Mouse (Mus musculus) stomach, postnatal 0 days (tissue): ENCODE data around the gene Sult6b1. TPM values are rescaled to one million over a fixed set of nuclear protein-coding genes. Genes with fewer than 3 reads are reported as not detected.

Source experiments
- ATAC-seq: fragments of 200-750 bp; cut with Nextera tagmentation; 2 replicates; pipeline ENCODE4 v1.8.0; 2017; ENCODE audit not compliant: low FRiP score, low TSS enrichment
- DNase-seq: peaks from one replicate; pipeline ENCODE4 v3.0.0-alpha.2; 2016; ENCODE audit warnings: low spot score
- H3K27ac ChIP-seq: fragments of 300-500 bp; sonication (generic); replicated peaks from 2 replicates; pipeline ENCODE4 v1.5.1; 2014; ENCODE audit warnings: mild to moderate bottlenecking, control low read depth
- H3K27me3 ChIP-seq: fragments of 300-500 bp; sonication (generic); 2 replicates; pipeline ENCODE4 v1.6.1; 2014; ENCODE audit warnings: low read length; ENCODE audit not compliant: control insufficient read depth, insufficient read depth
- H3K36me3 ChIP-seq: fragments of 300-500 bp; sonication (generic); 2 replicates; pipeline ENCODE4 v1.6.1; 2014; ENCODE audit warnings: low read length, mixed read lengths; ENCODE audit not compliant: control insufficient read depth, insufficient read depth
- H3K4me1 ChIP-seq: fragments of 300-500 bp; sonication (generic); replicated peaks from 2 replicates; pipeline ENCODE4 v1.6.1; 2014; ENCODE audit warnings: antibody characterized with exemption; ENCODE audit not compliant: control insufficient read depth, insufficient read depth
- H3K4me2 ChIP-seq: fragments of 300-500 bp; sonication (generic); replicated peaks from 2 replicates; pipeline ENCODE4 v1.6.1; 2014; ENCODE audit warnings: low read depth, mild to moderate bottlenecking, control low read depth, moderate library complexity
- H3K4me3 ChIP-seq: fragments of 300-500 bp; sonication (generic); 2 replicates; pipeline ENCODE4 v1.5.1; 2014; ENCODE audit warnings: low read depth, low read length, control low read depth
- H3K9ac ChIP-seq: fragments of 300-500 bp; sonication (generic); 2 replicates; pipeline ENCODE4 v1.6.1; 2014; ENCODE audit warnings: mild to moderate bottlenecking, low read length, control low read depth, mixed read lengths
- H3K9me3 ChIP-seq: fragments of 300-500 bp; sonication (generic); 2 replicates; pipeline ENCODE4 v1.6.1; 2016; ENCODE audit warnings: low read length; ENCODE audit not compliant: control insufficient read depth
- CTCF ChIP-seq: IDR thresholded peaks from 2 replicates; pipeline ENCODE4 v1.5.1; 2016; ENCODE audit warnings: antibody characterized with exemption, low read depth, mild to moderate bottlenecking, moderate library complexity
- EP300 ChIP-seq: optimal IDR thresholded peaks from 2 replicates; pipeline ENCODE3; 2016; ENCODE audit warnings: antibody characterized with exemption
- WGBS: fragments of 180-500 bp; shearing (Covaris S2); extraction: QIAGEN DNeasy Blood & Tissue Kit; methylation state at CpG from one replicate; pipeline ENCODE4 v1.1.7; 2014; 5-methylcytosine and 5-hydroxymethylcytosine counted together
- polyA plus RNA-seq: library from polyadenylated mRNA; unstranded; fragments of >200 nt; fragmentation: Nextera tagmentation; extraction: Ambion mirVana; gene quantifications from 2 replicates; pipeline ENCODE4 v1.2.1, GENCODE M21; 2015

Gene Sult6b1
- polyA plus RNA-seq, 1 experiment from 2014 or later, result 0.07 TPM

GRCm38 (mm10) chr17:78883291-78883690 is 23.5 kb downstream of the Sult6b1 start:
- H3K27me3 ChIP-seq, result no peaks in the 10 kb centered on the region
- no peak overlapping the region for H3K4me2 ChIP-seq
- H3K9ac ChIP-seq, result no peak overlapping the region
- 94% methylated on average over 4 of the region's 4 CpGs for WGBS
- no peak for DNase-seq
- ATAC-seq, result no peak
- H3K36me3 ChIP-seq, result no peaks in the 10 kb centered on the region
- H3K4me3 ChIP-seq, result no peak overlapping the region
- TF ChIP-seq CTCF (no peak), EP300 (no peak)
- H3K27ac ChIP-seq, result no peak overlapping the region; the same call in 1 of the 2 replicates
- H3K9me3 ChIP-seq, result no peaks in the 10 kb centered on the region
- H3K4me1 ChIP-seq, result 0 out of 2 replicates have a peak, but pooled peaks cover 2% of the 10 kb centered on the region

DNA sequence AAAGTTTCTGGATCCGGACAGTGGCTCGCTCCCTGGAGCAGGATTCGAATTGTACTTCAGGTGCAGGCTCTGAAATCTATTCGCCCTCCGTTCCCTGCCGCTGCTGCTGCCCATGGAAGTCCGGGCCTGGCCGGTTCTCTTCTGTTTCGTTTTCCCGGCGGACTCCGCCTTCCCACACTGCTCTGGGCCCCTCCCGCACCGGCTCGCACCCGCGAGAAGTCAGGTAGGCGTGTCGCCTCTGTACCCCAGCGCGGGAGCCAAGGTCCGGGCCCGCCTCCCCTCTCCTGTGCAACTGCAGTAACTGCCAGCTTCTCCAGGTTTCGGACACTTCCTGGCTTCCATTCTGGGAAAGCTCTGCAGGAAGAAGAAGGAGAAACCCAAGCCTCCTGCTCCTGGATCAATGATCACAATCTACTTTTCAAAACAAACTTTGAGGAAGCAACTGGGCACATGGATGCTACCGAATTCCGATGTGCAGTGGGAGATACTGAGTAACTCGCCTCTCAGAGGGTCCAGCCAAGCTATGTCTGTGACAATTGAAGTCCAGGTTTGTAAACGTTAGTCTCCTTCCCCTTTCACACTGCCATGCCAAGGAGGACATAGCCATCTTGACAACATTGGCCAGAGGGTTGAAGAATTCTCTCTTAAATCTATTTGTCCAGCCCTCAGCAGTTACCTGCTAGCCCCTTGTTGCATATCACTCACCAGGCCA is 24.2 kb downstream of the Sult6b1 start, which contains the start of gene Eif2ak2:
Gene Eif2ak2, minus strand, starts transcription at position 173 of the 712 bp plus-strand sequence.
- WGBS, result under 1% methylated on average over 28 of the region's 28 CpGs
- H3K27me3 ChIP-seq, result no peaks in the 10 kb centered on the region
- peaks cover 6% of the 10 kb centered on the region; the same call in 1 of the 2 replicates for H3K36me3 ChIP-seq
- TF ChIP-seq EP300 (no peak), CTCF (no peak)
- H3K27ac ChIP-seq, result peak within 1 kb of the TSS; percentile 90
- H3K4me3 ChIP-seq, result peak within 1 kb of the TSS; percentile 69
- DNase-seq (peak; percentile 95), ATAC-seq (peak; percentile 99)
- H3K4me2 ChIP-seq, result peak within 1 kb of the TSS; percentile 69
- H3K9me3 ChIP-seq, result no peaks in the 10 kb centered on the region
- peak within 1 kb of the TSS; percentile 85 for H3K9ac ChIP-seq
- 0 out of 2 replicates have a peak, but pooled peaks cover 2% of the 10 kb centered on the region for H3K4me1 ChIP-seq

- 13% methylated on average over 4 of the region's 7 CpGs for WGBS
- TF ChIP-seq CTCF (no peak), EP300 (no peak)
- H3K27ac ChIP-seq, result peak overlapping the region; percentile 90
- no peaks in the 10 kb centered on the region for H3K9me3 ChIP-seq
- H3K9ac ChIP-seq, result peak overlapping the region; percentile 85
- H3K27me3 ChIP-seq, result no peaks in the 10 kb centered on the region
- DNase-seq (peak; percentile 60), ATAC-seq (peak; percentile 47)
- H3K36me3 ChIP-seq, result peaks cover 7% of the 10 kb centered on the region; the same call in 1 of the 2 replicates
- peak overlapping the region; percentile 69 for H3K4me2 ChIP-seq
- H3K4me3 ChIP-seq, result peak overlapping the region; percentile 69
- H3K4me1 ChIP-seq, result 0 out of 2 replicates have a peak, but pooled peaks cover 2% of the 10 kb centered on the region
Observed at GRCm38 (mm10) chr17:78881878-78882304, 24.9 kb downstream of the Sult6b1 start.

- Histone ChIP-seq H3K27me3 (no peaks in the 10 kb centered on the region), H3K27ac (no peak overlapping the region), H3K36me3 (peaks cover 13% of the 10 kb centered on the region; the same call in 1 of the 2 replicates), H3K9ac (no peak overlapping the region), H3K4me3 (no peak overlapping the region), H3K4me1 (no peaks in the 10 kb centered on the region), H3K4me2 (no peak overlapping the region), H3K9me3 (no peaks in the 10 kb centered on the region)
- TF ChIP-seq CTCF, result no peak
- ATAC-seq (no peak), DNase-seq (no peak)
- WGBS, result 93% methylated on average over 6 of the region's 6 CpGs
Observed at GRCm38 (mm10) chr17:78873886-78874285, 32.9 kb downstream of the Sult6b1 start.

GRCm38 (mm10) chr17:78856243-78856642 is 50.5 kb downstream of the Sult6b1 start:
- no peak overlapping the region for H3K4me2 ChIP-seq
- H3K4me1 ChIP-seq, result no peaks in the 10 kb centered on the region
- no peaks in the 10 kb centered on the region for H3K9me3 ChIP-seq
- H3K4me3 ChIP-seq, result no peak overlapping the region
- peaks cover 12% of the 10 kb centered on the region; the same call in 1 of the 2 replicates for H3K36me3 ChIP-seq
- 88% methylated on average over 10 of the region's 10 CpGs for WGBS
- ATAC-seq, result no peak
- H3K27ac ChIP-seq, result no peak overlapping the region
- TF ChIP-seq EP300 (no peak), CTCF (no peak)
- no peak for DNase-seq
- H3K9ac ChIP-seq, result no peak overlapping the region
- no peaks in the 10 kb centered on the region for H3K27me3 ChIP-seq
